Mouse (Mus musculus) CD4-positive, CD25-positive, alpha-beta regulatory T cell, adult 2 months (primary cell): ENCODE results near the gene Tmem14a.
"Not testable (repeated sequence)": the region's sequence is repeated elsewhere in the genome, so short reads cannot be mapped to it uniquely, and the experiment has no call there.

Experiments used
- DNase-seq: peaks from one replicate; pipeline ENCODE4 v3.0.0-alpha.2; 2012; ENCODE audit warnings: low read depth, low spot score

Gene Tmem14a

GRCm38 (mm10) chr1:21252566-21253302 is 34.4 kb downstream of the Tmem14a start:
- no peak for DNase-seq

- no peak for DNase-seq
Measured at GRCm38 (mm10) chr1:21253303-21253650, 34.9 kb downstream of the Tmem14a start.

- DNase-seq, result no peak
Measured at GRCm38 (mm10) chr1:21253856-21254255, 35.5 kb downstream of the Tmem14a start.

- DNase-seq, result no peak
Measured at GRCm38 (mm10) chr1:21255625-21256345, 37.4 kb downstream of the Tmem14a start.

- DNase-seq, result no peak
Measured at GRCm38 (mm10) chr1:21256391-21256790, 38.0 kb downstream of the Tmem14a start.

GRCm38 (mm10) chr1:21256871-21257270 is 38.5 kb downstream of the Tmem14a start:
- no peak for DNase-seq

- DNase-seq, result not testable (repeated sequence)
Measured at GRCm38 (mm10) chr1:21259981-21260380, 41.6 kb downstream of the Tmem14a start.

- no peak for DNase-seq
Measured at GRCm38 (mm10) chr1:21262401-21262800, 44.0 kb downstream of the Tmem14a start.

GRCm38 (mm10) chr1:21263986-21264385 is 45.6 kb downstream of the Tmem14a start:
- no peak for DNase-seq

GRCm38 (mm10) chr1:21264747-21265146 is 46.4 kb downstream of the Tmem14a start:
- DNase-seq, result no peak

- peak; percentile 30 for DNase-seq
Measured at GRCm38 (mm10) chr1:21266766-21267165, 48.4 kb downstream of the Tmem14a start.

- not testable (repeated sequence) for DNase-seq
Measured at GRCm38 (mm10) chr1:21267466-21267865, 49.1 kb downstream of the Tmem14a start.

GRCm38 (mm10) chr1:21271343-21272055 is 53.1 kb downstream of the Tmem14a start:
- peak; percentile 90 for DNase-seq

- peak; percentile 52 for DNase-seq
Measured at GRCm38 (mm10) chr1:21272056-21272431, 53.7 kb downstream of the Tmem14a start.

- DNase-seq, result peak; percentile 34
Measured at GRCm38 (mm10) chr1:21273091-21273490, 54.7 kb downstream of the Tmem14a start.

GRCm38 (mm10) chr1:21274437-21275040 is 56.2 kb downstream of the Tmem14a start:
- peak; percentile 27 for DNase-seq

- not testable (repeated sequence) for DNase-seq
Measured at GRCm38 (mm10) chr1:21275366-21275765, 57.0 kb downstream of the Tmem14a start.

GRCm38 (mm10) chr1:21276158-21276557 is 57.8 kb downstream of the Tmem14a start:
- not testable (repeated sequence) for DNase-seq
